Mouse (Mus musculus) ES-E14 (cell line): ENCODE results near the gene Clec4e. TPM values are rescaled to one million over a fixed set of nuclear protein-coding genes. Genes with fewer than 3 reads are reported as not detected.
A peak's percentile ranks its signal among the peaks of the same experiment; 100 is the strongest.
"Not testable (repeated sequence)": the region's sequence is repeated elsewhere in the genome, so short reads cannot be mapped to it uniquely, and the experiment has no call there.

ENCODE experiments used
- DNase-seq: peaks from one replicate; pipeline ENCODE4 v3.0.0-alpha.2; 2013; ENCODE audit warnings: low read depth, low spot score
- H3K27ac ChIP-seq: 2 replicates; pipeline ENCODE4 v1.5.1; 2012; ENCODE audit warnings: low read depth, mild to moderate bottlenecking, low read length, moderate library complexity, mixed read lengths; ENCODE audit not compliant: poor library complexity, insufficient read depth, severe bottlenecking
- H3K36me3 ChIP-seq: 2 replicates; pipeline ENCODE4 v1.6.1; 2012; ENCODE audit warnings: mild to moderate bottlenecking, low read length, moderate library complexity, mixed read lengths; ENCODE audit not compliant: control insufficient read depth, poor library complexity, insufficient read depth, severe bottlenecking
- H3K4me1 ChIP-seq, 2 experiments: fragments of 150-350 bp in 1 of 2; sonication (generic) in 1 of 2; 2 replicates each; pipeline ENCODE4 v1.6.1; 2012; ENCODE audit warnings: low read length in 2 of 2, mild to moderate bottlenecking in 1 of 2, mixed read lengths in 1 of 2; ENCODE audit not compliant: control insufficient read depth in 2 of 2, insufficient read depth in 2 of 2, poor library complexity in 1 of 2
- H3K4me3 ChIP-seq, 2 experiments: fragments of 150-350 bp in 1 of 2; sonication (generic) in 1 of 2; 2 replicates each; pipeline ENCODE4 v1.5.1; 2012; ENCODE audit warnings: low read length in 2 of 2, low read depth in 1 of 2, mild to moderate bottlenecking in 1 of 2, mixed read lengths in 1 of 2; ENCODE audit not compliant: insufficient read depth in 1 of 2, poor library complexity in 1 of 2, severe bottlenecking in 1 of 2
- H3K9ac ChIP-seq: 2 replicates; pipeline ENCODE4 v1.6.1; 2012; ENCODE audit warnings: low read depth, mild to moderate bottlenecking, low read length, mixed read lengths; ENCODE audit not compliant: poor library complexity, insufficient read depth, severe bottlenecking
- H3K9me3 ChIP-seq: fragments of 150-350 bp; sonication (generic); 2 replicates; pipeline ENCODE4 v1.6.1; 2012; ENCODE audit warnings: low read depth, mild to moderate bottlenecking, low read length; ENCODE audit not compliant: control insufficient read depth, insufficient read depth
- CHD2 ChIP-seq: IDR thresholded peaks from 2 replicates; pipeline ENCODE4 v1.6.1; 2014; ENCODE audit warnings: mild to moderate bottlenecking, low read depth, low read length, inconsistent platforms
- HCFC1 ChIP-seq: IDR thresholded peaks from 2 replicates; pipeline ENCODE4 v1.6.1; 2012; ENCODE audit warnings: low read length, inconsistent platforms, borderline replicate concordance; ENCODE audit not compliant: insufficient read depth
- MAFK ChIP-seq: IDR thresholded peaks from 2 replicates; pipeline ENCODE4 v1.6.1; 2014; ENCODE audit warnings: mild to moderate bottlenecking, low read depth, low read length, inconsistent platforms; ENCODE audit not compliant: insufficient read depth
- ZC3H11A ChIP-seq: IDR thresholded peaks from 2 replicates; pipeline ENCODE4 v1.6.1; 2012; ENCODE audit warnings: low read depth, mild to moderate bottlenecking, inconsistent platforms, low read length, borderline replicate concordance
- ZNF384 ChIP-seq: IDR thresholded peaks from 2 replicates; pipeline ENCODE4 v1.6.1; 2012; ENCODE audit warnings: low read depth, low read length, inconsistent platforms
- in situ Hi-C, 2 experiments: fragments of 600-800 bp; cut with MboI; formaldehyde crosslinking; loops; one replicate each; pipeline ENCODE4 v1.15.1; 2025; ENCODE audit warnings: low sequenced_read_pairs in 2 of 2, inconsistent platforms in 1 of 2; ENCODE audit not compliant: unreplicated experiment in 2 of 2
- total RNA-seq: library from RNA; depleted of rRNA; stranded (reverse); fragments of 300-350 nt; gene quantifications from 2 replicates; pipeline ENCODE4 v1.2.3, GENCODE M21; 2012; rRNA removed

Clec4e gene
- total RNA-seq, result not detected in 2 replicates

DNA sequence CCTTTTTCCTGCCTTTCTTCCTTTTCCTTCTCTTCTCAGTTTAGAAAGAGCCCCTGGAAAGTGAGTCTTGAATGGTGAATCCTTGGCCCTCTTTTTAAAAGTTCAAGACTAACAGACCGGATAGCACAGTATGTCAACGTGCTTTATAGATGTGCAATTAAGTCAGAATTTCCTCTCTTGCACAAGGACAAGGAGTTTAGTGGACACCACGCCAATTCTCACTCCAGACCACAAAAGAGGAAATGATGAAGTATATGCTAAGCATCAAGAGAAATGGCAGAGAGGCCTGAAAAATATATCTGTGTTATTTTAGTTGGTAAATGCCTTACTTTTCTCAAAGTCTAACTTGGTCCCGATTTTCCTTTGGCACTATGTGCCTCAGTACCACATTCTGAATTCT, at the start of gene Clec4e:
TSS of gene Clec4e (minus strand) at position 118 of the 400 bp plus-strand sequence.
- no peaks in the 10 kb centered on the region for H3K9me3 ChIP-seq
- TF ChIP-seq ZC3H11A (no peak), HCFC1 (no peak), MAFK (no peak), ZNF384 (no peak), CHD2 (no peak)
- no peak within 1 kb of the TSS for H3K4me3 ChIP-seq
- H3K4me1 ChIP-seq, result no peaks in the 10 kb centered on the region
- no peak within 1 kb of the TSS for H3K27ac ChIP-seq
- no peak within 1 kb of the TSS for H3K9ac ChIP-seq
- no peaks in the 10 kb centered on the region for H3K36me3 ChIP-seq
- in situ Hi-C loops, result no loop called here
- DNase-seq, result no peak

DNA sequence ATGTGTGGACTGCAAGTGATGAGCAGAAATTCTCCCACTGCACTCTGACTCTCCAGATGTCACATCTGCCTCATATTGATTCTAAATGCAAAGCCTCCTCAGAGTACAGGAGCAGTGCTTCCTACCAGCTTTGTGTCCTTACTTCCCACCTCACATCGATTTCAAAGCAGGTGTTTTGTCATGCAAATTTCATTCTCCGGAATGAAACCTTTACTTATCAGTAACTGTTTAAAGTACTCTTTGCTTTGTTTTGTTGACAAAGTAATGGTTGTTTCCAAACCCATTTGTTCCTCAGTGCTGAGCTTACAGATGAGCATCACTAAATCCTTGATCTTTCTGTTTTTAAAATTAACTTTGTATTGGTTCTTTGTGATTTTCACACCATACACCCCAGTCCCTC, 42.8 kb upstream of the Clec4e start:
- no peak overlapping the region for H3K9ac ChIP-seq
- TF ChIP-seq ZNF384, result no peak
- TF ChIP-seq CHD2, result no peak
- no peak for TF ChIP-seq MAFK
- TF ChIP-seq HCFC1, result no peak
- TF ChIP-seq ZC3H11A, result no peak
- H3K4me3 ChIP-seq, result no peak overlapping the region
- DNase-seq, result peak; percentile 38
- no peaks in the 10 kb centered on the region for H3K9me3 ChIP-seq
- H3K36me3 ChIP-seq, result no peaks in the 10 kb centered on the region
- H3K27ac ChIP-seq, result no peak overlapping the region
- H3K4me1 ChIP-seq, result peaks cover 2% of the 10 kb centered on the region in 2 experiments; a peak in 2 of 4 replicates
- in situ Hi-C loops, result no loop called here

DNA sequence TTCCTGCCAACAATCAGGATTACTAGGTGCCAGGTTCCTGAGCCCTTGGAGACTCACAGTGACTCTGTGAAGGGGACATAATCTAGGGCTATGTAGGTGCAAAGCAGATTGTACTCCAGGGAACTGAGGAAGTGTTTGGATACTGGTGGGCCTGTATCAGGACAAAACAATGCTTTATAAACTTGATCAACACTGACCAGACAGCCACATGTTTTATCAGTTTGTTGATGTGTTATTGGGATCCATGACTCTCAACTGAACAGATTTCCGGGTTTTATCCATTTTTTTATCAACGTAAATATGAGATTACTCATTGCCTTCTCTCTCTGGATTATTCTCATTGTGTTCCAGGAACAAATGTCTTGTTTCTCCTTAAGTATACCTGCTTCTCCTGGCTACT, 18.4 kb upstream of the Clec4e start, which contains the start of gene Vmn2r19:
TSS of gene Vmn2r19 (plus strand) at position 301 of the 400 bp plus-strand sequence.
- H3K9me3 ChIP-seq, result no peaks in the 10 kb centered on the region
- no peak within 1 kb of the TSS for H3K4me3 ChIP-seq
- H3K27ac ChIP-seq, result no peak within 1 kb of the TSS
- TF ChIP-seq MAFK (no peak), HCFC1 (no peak), CHD2 (no peak), ZNF384 (no peak), ZC3H11A (no peak)
- DNase-seq, result no peak
- no peak within 1 kb of the TSS for H3K9ac ChIP-seq
- in situ Hi-C loops, result no loop called here
- H3K36me3 ChIP-seq, result no peaks in the 10 kb centered on the region
- no peaks in the 10 kb centered on the region for H3K4me1 ChIP-seq

DNA sequence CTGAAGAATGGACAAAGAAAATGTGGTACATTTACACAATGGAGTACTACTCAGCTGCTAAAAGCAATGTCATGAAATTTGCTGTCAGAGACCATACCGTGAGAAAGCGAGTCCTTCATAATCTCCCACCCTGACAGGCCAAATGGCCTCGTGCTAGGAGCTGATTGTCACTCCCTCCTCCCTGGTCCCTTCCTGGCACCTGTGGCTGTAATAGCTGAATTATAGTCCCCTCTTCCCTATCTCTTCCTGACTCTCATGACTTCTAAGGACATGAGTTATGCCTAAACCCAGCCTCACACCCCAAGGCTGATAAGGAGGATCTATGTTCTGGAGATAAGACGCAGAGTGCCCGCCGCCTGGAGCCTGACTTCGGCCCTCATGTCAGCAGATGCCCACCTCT, 16.6 kb upstream of the Clec4e start:
- H3K27ac ChIP-seq, DNase-seq, H3K4me3 ChIP-seq, H3K4me1 ChIP-seq, in situ Hi-C loops, H3K9me3 ChIP-seq, H3K36me3 ChIP-seq, H3K9ac ChIP-seq: not testable (repeated sequence)

DNA sequence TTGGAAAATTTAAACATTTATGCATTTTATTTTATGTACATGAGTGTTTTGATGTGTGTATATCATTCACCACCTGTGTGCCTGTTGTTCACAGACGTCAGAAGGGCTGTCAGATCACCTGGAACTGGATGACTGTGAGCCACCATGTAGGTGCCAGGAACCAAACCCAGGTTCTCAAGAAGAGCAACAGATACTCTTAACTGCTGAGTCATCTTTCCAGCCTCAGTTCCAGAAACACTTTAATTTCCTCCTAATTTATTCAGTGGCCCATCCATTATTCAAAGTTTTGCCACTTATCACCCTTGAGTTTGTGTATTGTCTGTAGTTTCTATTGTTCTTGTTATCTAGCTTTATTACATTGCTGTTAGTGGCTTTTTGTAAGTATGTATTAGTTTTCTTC, 7.0 kb upstream of the Clec4e start:
- DNase-seq, result no peak
- H3K27ac ChIP-seq, result no peak overlapping the region
- in situ Hi-C loops, result no loop called here
- H3K4me1 ChIP-seq, result no peaks in the 10 kb centered on the region
- no peak overlapping the region for H3K9ac ChIP-seq
- no peaks in the 10 kb centered on the region for H3K36me3 ChIP-seq
- TF ChIP-seq CHD2, result no peak
- TF ChIP-seq MAFK, result peak; percentile 52; the same call in 1 of the 2 replicates
- no peaks in the 10 kb centered on the region for H3K9me3 ChIP-seq
- no peak overlapping the region for H3K4me3 ChIP-seq

DNA sequence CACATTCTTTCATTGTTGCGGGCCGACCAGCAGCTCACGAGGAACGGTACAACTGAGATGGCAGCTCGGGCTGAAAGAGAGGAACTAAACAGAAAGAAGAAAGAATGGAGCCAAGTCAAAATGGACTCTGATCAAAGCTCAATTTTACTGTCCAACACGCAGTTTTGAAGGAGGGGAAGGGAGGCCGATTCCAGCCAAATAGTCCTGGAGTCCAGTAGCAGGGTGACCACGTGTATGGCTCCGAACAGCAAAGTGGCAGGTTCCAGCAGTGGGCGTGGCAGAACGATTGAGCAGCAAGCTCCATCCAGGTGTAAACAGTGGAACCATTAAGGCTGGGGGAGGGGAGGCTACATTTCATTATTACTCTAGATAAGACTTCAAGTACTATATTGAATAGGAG, 3.8 kb upstream of the Clec4e start:
- H3K4me1 ChIP-seq, H3K36me3 ChIP-seq, H3K9me3 ChIP-seq, DNase-seq, H3K9ac ChIP-seq, H3K27ac ChIP-seq, in situ Hi-C loops, H3K4me3 ChIP-seq: not testable (repeated sequence)
